Mouse (Mus musculus) megakaryocyte, embryonic 14.5 days (primary cell): ENCODE measurements at regions not wholly inside any gene's neighbourhood (a gene's known extent, or its start where the extent isn't known, plus 50 kb on each side); places are given as distances from the start of the nearest gene placed in this dataset.

Experiments
- FLI1 ChIP-seq: IDR thresholded peaks from 2 replicates; pipeline ENCODE4 v1.6.1; 2012; ENCODE audit warnings: low read length, inconsistent platforms, mixed read lengths
- GATA1 ChIP-seq: IDR thresholded peaks from 3 replicates; pipeline ENCODE4 v1.6.1; 2012; ENCODE audit warnings: mixed read lengths, low read length, inconsistent platforms, borderline replicate concordance

DNA sequence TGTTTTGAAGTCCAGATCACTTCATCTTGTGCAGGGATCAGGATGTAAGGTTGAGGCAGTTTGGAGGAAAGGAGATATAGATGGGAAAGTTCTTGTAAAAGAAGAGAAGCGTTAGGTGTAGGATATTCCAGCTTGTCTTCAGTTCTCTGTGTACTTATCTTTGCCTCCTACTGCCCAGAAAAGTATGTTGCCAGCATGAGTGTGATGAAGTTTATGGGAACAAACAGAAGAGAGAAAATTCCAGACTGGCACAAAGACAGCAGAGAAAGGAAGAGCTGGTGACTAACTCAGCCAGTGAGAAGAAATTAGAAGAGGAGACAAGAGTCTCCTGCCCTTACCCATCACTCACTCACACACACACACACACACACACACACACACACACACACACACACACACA lies 582.5 kb downstream of the Gm19410 start:
- TF ChIP-seq GATA1 (no peak), FLI1 (no peak)
